Mouse (Mus musculus) spleen, postnatal 10 days (tissue): ENCODE results near the gene Fut1.

Experiments used
- DNase-seq, 2 experiments: peaks; one replicate each; pipeline ENCODE4 v3.0.0; 2021 to 2022; ENCODE audit warnings: low spot score in 2 of 2

Gene Fut1

DNA sequence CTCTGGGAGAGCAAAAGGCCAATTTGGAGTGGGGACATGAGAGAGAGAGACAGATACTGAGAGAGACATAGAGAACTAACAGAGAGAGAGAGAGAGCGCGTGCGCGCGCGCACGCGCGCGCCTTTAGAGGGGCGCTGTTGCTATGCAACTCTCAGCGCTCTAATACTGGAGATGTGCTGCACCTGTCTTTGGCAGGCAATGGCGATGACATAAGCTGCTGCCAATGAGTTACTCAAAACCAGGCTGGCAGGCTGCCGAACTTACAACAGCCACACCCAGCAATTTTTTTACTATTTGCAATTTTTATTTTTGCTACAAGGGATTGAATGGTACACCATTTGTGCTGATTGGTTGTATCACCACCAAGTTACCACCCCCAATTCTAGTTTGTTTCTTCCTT, 50.7 kb downstream of the Fut1 start:
- DNase-seq, result no peak

DNA sequence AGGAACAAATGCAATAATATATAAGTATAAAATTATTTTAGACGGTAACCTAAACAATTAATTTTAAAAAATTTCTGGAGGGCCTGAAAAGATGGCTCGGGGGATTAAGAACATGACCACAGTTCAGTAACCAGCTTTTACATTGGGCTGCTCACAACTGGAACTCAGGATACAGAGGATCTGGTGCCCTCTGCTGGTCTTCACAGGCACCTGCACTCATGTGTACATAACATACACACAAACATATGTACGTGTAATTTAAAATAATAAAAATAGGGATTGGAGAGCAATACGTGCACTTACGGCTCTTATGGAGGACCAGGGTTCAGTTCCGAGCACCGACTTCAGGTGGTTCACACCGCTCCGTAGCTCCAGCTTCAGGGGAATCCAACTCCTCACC, 51.8 kb downstream of the Fut1 start:
- DNase-seq, result no peak
